ENCODE assay signal across 8 mouse cellular contexts in genomic region chr2:71655504-71656390, GRCm38 (mm10).
DNase-seq lines count a peak whose midpoint lies in the region; ATAC-seq lines count a peak whose summit lies in the region.

No protein-coding gene starts in this region.

- H3K9ac ChIP-seq in heart, embryonic 14.5 days (ENCODE audit: low read length), result peak overlapping the region; percentile 60
- H3K9ac ChIP-seq in liver, embryonic 11.5 days (ENCODE audit: low read depth, low read length), result peak overlapping the region; percentile 64

- peak; percentile 10 for DNase-seq in CD4-positive, CD25-positive, alpha-beta regulatory T cell, adult 2 months (ENCODE audit: low read depth, low spot score)
- DNase-seq in ovary, adult 18-20 months (ENCODE audit: low spot score), result peak; percentile 35
- DNase-seq in ovary, postnatal 10 days (ENCODE audit: low spot score), result no peak
- DNase-seq in liver, embryonic 11.5 days (ENCODE audit: low spot score), result peak; percentile 67
- DNase-seq in retina, postnatal 1 day, result peak; percentile 88
- DNase-seq in cerebellum, adult 11-12 months, result no peak

- H3K27ac ChIP-seq in heart, embryonic 14.5 days (replicated peaks in 1 of 2; ENCODE audit: control insufficient read depth in 1 of 2, insufficient read depth in 1 of 2, low read depth in 2 of 2, low read length in 2 of 2), result peak overlapping the region; percentile 1 to 52
- peak overlapping the region; percentile 52; the same call in 1 of the 2 replicates for H3K27ac ChIP-seq in liver, embryonic 11.5 days (ENCODE audit: low read depth, low read length)

- peaks cover 11 to 16% of the 10 kb centered on the region in 2 experiments for H3K4me1 ChIP-seq in heart, embryonic 14.5 days (ENCODE audit: control insufficient read depth in 2 of 2, insufficient read depth in 2 of 2, low read length in 2 of 2)
- H3K4me1 ChIP-seq in liver, embryonic 11.5 days (replicated peaks; ENCODE audit: control insufficient read depth, insufficient read depth, low read length), result peaks cover 29% of the 10 kb centered on the region

- ATAC-seq in CD4-positive, CD25-positive, alpha-beta regulatory T cell, adult 4 months, result no peak
- peak; percentile 38; the same call in 1 of the 2 replicates for ATAC-seq in heart, embryonic 14.5 days (ENCODE audit: insufficient number of reproducible peaks, insufficient read depth, low FRiP score, low read depth)
- peak; percentile 73 for ATAC-seq in liver, embryonic 11.5 days (replicated peaks; ENCODE audit: low FRiP score)

- H3K27me3 ChIP-seq in heart, embryonic 14.5 days (ENCODE audit: control insufficient read depth, insufficient read depth, low read length), result no peaks in the 10 kb centered on the region
- H3K27me3 ChIP-seq in liver, embryonic 11.5 days (replicated peaks; ENCODE audit: control insufficient read depth, insufficient read depth, low read length), result no peaks in the 10 kb centered on the region

- H3K36me3 ChIP-seq in heart, embryonic 14.5 days (ENCODE audit: control insufficient read depth, insufficient read depth, low read length), result no peaks in the 10 kb centered on the region
- H3K36me3 ChIP-seq in liver, embryonic 11.5 days (ENCODE audit: control insufficient read depth, insufficient read depth, low read length), result no peaks in the 10 kb centered on the region

- peak overlapping the region; percentile 69 for H3K4me2 ChIP-seq in heart, embryonic 14.5 days (ENCODE audit: low read length)
- peak overlapping the region; percentile 80 for H3K4me2 ChIP-seq in liver, embryonic 11.5 days

- no peaks in the 10 kb centered on the region for H3K9me3 ChIP-seq in heart, embryonic 14.5 days (ENCODE audit: control insufficient read depth, low read length)
- no peaks in the 10 kb centered on the region for H3K9me3 ChIP-seq in liver, embryonic 11.5 days (ENCODE audit: control insufficient read depth, low read length)

- peak overlapping the region; percentile 33 to 40 for H3K4me3 ChIP-seq in heart, embryonic 14.5 days (ENCODE audit: control insufficient read depth in 1 of 2, insufficient read depth in 1 of 2, low read depth in 1 of 2, low read length in 2 of 2)
- peak overlapping the region; percentile 46 for H3K4me3 ChIP-seq in liver, embryonic 11.5 days (ENCODE audit: low read depth, low read length)

- WGBS in heart, embryonic 14.5 days, result 6% methylated on average over 19 of the region's 19 CpGs
- 2% methylated on average over 19 of the region's 19 CpGs for WGBS in liver, embryonic 11.5 days

Comparison
In these comparisons a context has a peak if more than half of its experiments do, and no peak if none do; other contexts are left out.
1. DNase-seq: peak in CD4-positive, CD25-positive, alpha-beta regulatory T cell, adult 2 months (single experiment), ovary, adult 18-20 months (single experiment), liver, embryonic 11.5 days (single experiment) and retina, postnatal 1 day (single experiment); none in ovary, postnatal 10 days (single experiment) and cerebellum, adult 11-12 months (single experiment).